Mouse (Mus musculus): ENCODE measurements around the gene Lgals12.

The Lgals12 gene

GRCm38 (mm10) chr19:7583599-7583998 lies 23.4 kb downstream of the Lgals12 start:
- no peak for DNase-seq (ENCODE audit: low read depth, low spot score)

GRCm38 (mm10) chr19:7583101-7583500 lies 23.9 kb downstream of the Lgals12 start:
- no peak for DNase-seq (ENCODE audit: low read depth, low spot score)

GRCm38 (mm10) chr19:7581042-7581441 lies 26.0 kb downstream of the Lgals12 start:
- DNase-seq (ENCODE audit: low read depth, low spot score) = no peak

GRCm38 (mm10) chr19:7577710-7578109 lies 29.3 kb downstream of the Lgals12 start:
- no peak for DNase-seq (ENCODE audit: low read depth, low spot score)

GRCm38 (mm10) chr19:7576180-7576579 lies 30.8 kb downstream of the Lgals12 start:
- no peak for DNase-seq (ENCODE audit: low read depth, low spot score)

- no peak for DNase-seq (ENCODE audit: low read depth, low spot score)
Measured at GRCm38 (mm10) chr19:7569650-7570049, 37.3 kb downstream of the Lgals12 start.

- DNase-seq (ENCODE audit: low read depth, low spot score) = no peak
Measured at GRCm38 (mm10) chr19:7568364-7568763, 38.6 kb downstream of the Lgals12 start.

GRCm38 (mm10) chr19:7566826-7567225 lies 40.2 kb downstream of the Lgals12 start:
- no peak for DNase-seq (ENCODE audit: low read depth, low spot score)

GRCm38 (mm10) chr19:7564457-7564856 lies 42.5 kb downstream of the Lgals12 start:
- DNase-seq (ENCODE audit: low read depth, low spot score) = no peak

GRCm38 (mm10) chr19:7563676-7564075 lies 43.3 kb downstream of the Lgals12 start:
- DNase-seq (ENCODE audit: low read depth, low spot score) = no peak

GRCm38 (mm10) chr19:7562601-7563129 lies 44.3 kb downstream of the Lgals12 start:
- DNase-seq (ENCODE audit: low read depth, low spot score) = no peak

GRCm38 (mm10) chr19:7561456-7561855 lies 45.5 kb downstream of the Lgals12 start:
- no peak for DNase-seq (ENCODE audit: low read depth, low spot score)

GRCm38 (mm10) chr19:7559986-7560385 lies 47.0 kb downstream of the Lgals12 start:
- no peak for DNase-seq (ENCODE audit: low read depth, low spot score)

GRCm38 (mm10) chr19:7558675-7559074 lies 48.3 kb downstream of the Lgals12 start:
- DNase-seq (ENCODE audit: low read depth, low spot score) = no peak

GRCm38 (mm10) chr19:7557844-7558243 lies 49.1 kb downstream of the Lgals12 start:
- no peak for DNase-seq (ENCODE audit: low read depth, low spot score)

- peak; percentile 13 for DNase-seq (ENCODE audit: low read depth, low spot score)
Measured at GRCm38 (mm10) chr19:7557328-7557822, 49.6 kb downstream of the Lgals12 start, which contains the start of gene Pla2g16. Pla2g16 (plus strand) TSS chr19:7557459.

- DNase-seq (ENCODE audit: low read depth, low spot score) = no peak
Measured at GRCm38 (mm10) chr19:7556641-7557040, 50.4 kb downstream of the Lgals12 start.

GRCm38 (mm10) chr19:7554881-7555280 lies 52.1 kb downstream of the Lgals12 start:
- DNase-seq (ENCODE audit: low read depth, low spot score) = no peak

- no peak for DNase-seq (ENCODE audit: low read depth, low spot score)
Measured at GRCm38 (mm10) chr19:7553441-7553840, 53.6 kb downstream of the Lgals12 start.

GRCm38 (mm10) chr19:7552301-7552673 lies 54.7 kb downstream of the Lgals12 start:
- DNase-seq (ENCODE audit: low read depth, low spot score) = no peak

- DNase-seq (ENCODE audit: low read depth, low spot score) = no peak
Measured at GRCm38 (mm10) chr19:7551550-7552300, 55.3 kb downstream of the Lgals12 start.

GRCm38 (mm10) chr19:7548924-7549323 lies 58.1 kb downstream of the Lgals12 start:
- no peak for DNase-seq (ENCODE audit: low read depth, low spot score)
